Mouse (Mus musculus) limb, embryonic 11.5 days (tissue): ENCODE data around the gene Pck1. TPM values are rescaled to one million over a fixed set of nuclear protein-coding genes. Genes with fewer than 3 reads are reported as not detected.

ENCODE experiments used
- ATAC-seq: fragments of 200-750 bp; cut with Nextera tagmentation; 2 replicates; pipeline ENCODE4 v1.8.0; 2017; ENCODE audit warnings: low read depth; ENCODE audit not compliant: insufficient number of reproducible peaks, low FRiP score, low TSS enrichment
- DNase-seq: peaks from one replicate; pipeline ENCODE4 v3.0.0-alpha.2; 2015; ENCODE audit warnings: low spot score
- H3K27ac ChIP-seq: fragments of 300-500 bp; sonication (generic); replicated peaks from 2 replicates; pipeline ENCODE4 v1.5.1; 2014; ENCODE audit warnings: low read depth, mild to moderate bottlenecking, low read length
- H3K27me3 ChIP-seq: fragments of 300-500 bp; sonication (generic); 2 replicates; pipeline ENCODE4 v1.6.1; 2014; ENCODE audit warnings: mild to moderate bottlenecking, low read length, mixed read lengths; ENCODE audit not compliant: control insufficient read depth, insufficient read depth
- H3K36me3 ChIP-seq: fragments of 300-500 bp; sonication (generic); 2 replicates; pipeline ENCODE4 v1.6.1; 2014; ENCODE audit warnings: mild to moderate bottlenecking, low read length, moderate library complexity, mixed read lengths; ENCODE audit not compliant: control insufficient read depth, insufficient read depth
- H3K4me1 ChIP-seq: fragments of 300-500 bp; sonication (generic); 2 replicates; pipeline ENCODE4 v1.6.1; 2014; ENCODE audit warnings: low read length, mixed read lengths; ENCODE audit not compliant: control insufficient read depth, insufficient read depth
- H3K4me2 ChIP-seq: fragments of 300-500 bp; sonication (generic); 2 replicates; pipeline ENCODE4 v1.6.1; 2014; ENCODE audit warnings: low read depth, mild to moderate bottlenecking, moderate library complexity; ENCODE audit not compliant: severe bottlenecking
- H3K4me3 ChIP-seq: fragments of 300-500 bp; sonication (generic); 2 replicates; pipeline ENCODE4 v1.5.1; 2014; ENCODE audit warnings: low read depth, low read length
- H3K9ac ChIP-seq: fragments of 300-500 bp; sonication (generic); 2 replicates; pipeline ENCODE4 v1.6.1; 2014; ENCODE audit warnings: mild to moderate bottlenecking, low read length
- H3K9me3 ChIP-seq: fragments of 300-500 bp; sonication (generic); 2 replicates; pipeline ENCODE4 v1.6.1; 2016; ENCODE audit warnings: low read length; ENCODE audit not compliant: control insufficient read depth
- WGBS: fragments of 180-500 bp; shearing (Covaris S2); extraction: QIAGEN DNeasy Blood & Tissue Kit; methylation state at CpG from one replicate; pipeline ENCODE4 v1.1.7; 2014; 5-methylcytosine and 5-hydroxymethylcytosine counted together
- polyA plus RNA-seq: library from polyadenylated mRNA; unstranded; fragments of >200 nt; fragmentation: Nextera tagmentation; extraction: Ambion mirVana; gene quantifications from 2 replicates; pipeline ENCODE4 v1.2.1, GENCODE M21; 2014

Gene Pck1
- polyA plus RNA-seq, 1 experiment from 2014 or later, result 0.05 TPM

DNA sequence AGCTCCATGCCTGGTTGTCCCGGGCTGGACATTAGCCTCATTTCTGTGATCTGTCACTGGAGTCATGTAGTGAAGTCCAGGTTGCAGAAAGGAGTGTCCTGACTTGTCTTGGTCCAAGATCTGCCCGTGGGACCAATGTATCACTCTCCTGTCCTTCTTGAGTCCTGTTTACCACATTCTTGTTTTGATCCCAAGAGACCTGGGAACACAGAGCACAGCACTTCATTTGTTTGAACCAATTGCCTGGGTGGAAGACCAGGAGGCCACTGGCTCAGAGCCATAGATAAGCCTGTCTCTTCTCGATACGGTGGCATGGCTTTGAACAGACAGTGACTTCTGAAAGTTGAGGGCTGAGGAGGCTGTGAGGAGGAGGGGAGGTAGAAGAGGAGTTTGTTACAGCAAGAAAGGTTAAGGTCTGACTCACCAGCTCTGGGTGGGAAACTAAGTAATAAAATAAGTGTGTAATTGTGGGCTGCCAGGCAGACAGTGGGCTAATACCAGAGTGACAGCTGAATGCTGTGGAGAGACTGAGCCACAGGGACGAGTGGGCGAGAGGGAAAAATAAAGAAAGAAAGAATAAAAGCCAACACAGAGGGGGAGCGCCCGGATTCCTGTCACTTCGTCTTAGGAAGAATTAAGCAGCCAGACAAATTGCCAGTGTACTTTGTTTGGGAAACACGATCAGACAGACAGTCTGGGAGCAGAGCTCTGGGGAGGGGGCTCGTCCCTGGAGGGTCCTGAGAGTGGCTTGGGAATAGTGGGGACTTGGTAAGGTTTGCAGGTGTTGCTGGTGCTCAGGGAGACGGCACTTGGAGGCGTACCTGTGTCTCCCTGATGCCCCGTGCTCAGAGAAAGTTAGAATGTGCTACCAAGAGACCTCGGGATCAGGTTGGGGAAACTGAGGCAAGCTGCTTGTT, 14.3 kb upstream of the Pck1 start:
- Histone ChIP-seq H3K9me3 (no peaks in the 10 kb centered on the region), H3K4me2 (no peak overlapping the region), H3K4me3 (no peak overlapping the region), H3K4me1 (no peaks in the 10 kb centered on the region), H3K27ac (no peak overlapping the region), H3K36me3 (no peaks in the 10 kb centered on the region), H3K27me3 (no peaks in the 10 kb centered on the region), H3K9ac (no peak overlapping the region)
- ATAC-seq (no peak), DNase-seq (no peak)
- WGBS, result 64% methylated on average over 15 of the region's 15 CpGs

GRCm38 (mm10) chr2:173143611-173144010, 9.2 kb upstream of the Pck1 start:
- 70% methylated on average over 11 of the region's 11 CpGs for WGBS

DNA sequence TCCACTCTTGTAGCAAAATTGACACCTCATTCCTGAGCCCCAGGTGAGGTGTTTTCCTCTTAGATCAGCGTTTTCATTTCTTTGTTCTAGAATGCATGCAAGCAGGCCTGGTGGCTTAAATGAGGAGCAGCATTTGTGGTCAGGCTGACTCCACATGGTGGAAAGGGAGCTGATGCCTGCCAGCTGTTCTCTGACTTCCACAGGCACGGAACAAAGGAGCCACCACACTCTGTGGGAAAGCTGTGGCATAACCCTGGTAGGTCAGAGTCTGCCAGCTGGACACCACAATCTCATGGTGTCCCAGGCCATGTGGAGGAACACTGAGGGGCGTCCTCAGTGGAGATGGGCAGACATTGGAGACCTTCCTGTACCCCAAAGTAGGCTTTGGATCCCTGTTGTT, 7.0 kb upstream of the Pck1 start:
- no peaks in the 10 kb centered on the region for H3K9me3 ChIP-seq
- H3K27ac ChIP-seq, result 0 out of 2 replicates have a peak overlapping the region, but pooled peaks have one; percentile 21
- DNase-seq (no peak), ATAC-seq (no peak)
- 68% methylated on average over 3 of the region's 3 CpGs for WGBS
- H3K4me2 ChIP-seq, result no peak overlapping the region
- H3K4me3 ChIP-seq, result no peak overlapping the region
- no peak overlapping the region for H3K9ac ChIP-seq
- no peaks in the 10 kb centered on the region for H3K4me1 ChIP-seq
- no peaks in the 10 kb centered on the region for H3K27me3 ChIP-seq
- H3K36me3 ChIP-seq, result no peaks in the 10 kb centered on the region

More at GRCm38 (mm10) chr2:173143611-173144010, 9.2 kb upstream of the Pck1 start:
- Histone ChIP-seq H3K36me3 (no peaks in the 10 kb centered on the region), H3K4me2 (no peak overlapping the region), H3K9ac (no peak overlapping the region), H3K27ac (no peak overlapping the region), H3K9me3 (no peaks in the 10 kb centered on the region), H3K4me3 (no peak overlapping the region), H3K4me1 (no peaks in the 10 kb centered on the region), H3K27me3 (no peaks in the 10 kb centered on the region)
- ATAC-seq, result no peak
- no peak for DNase-seq

DNA sequence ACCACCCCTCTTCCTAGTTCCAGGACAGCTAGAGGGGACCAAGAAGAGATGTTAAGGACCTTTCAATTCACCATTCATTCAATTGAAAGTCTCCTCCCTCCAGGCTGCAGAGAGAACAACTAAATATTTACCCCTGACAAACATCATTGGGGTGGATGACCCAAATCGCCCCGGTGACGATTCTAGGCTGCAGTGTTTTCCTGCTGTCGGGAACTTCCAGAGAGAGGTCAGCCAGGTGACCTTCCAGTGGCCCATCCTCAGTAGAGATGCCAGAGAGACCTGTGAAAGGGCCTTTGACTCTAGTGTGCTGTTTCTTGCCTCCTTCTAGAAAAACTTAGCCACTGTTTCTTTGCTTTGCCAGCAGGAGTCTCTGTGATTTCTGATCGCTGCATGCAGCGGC, 6.1 kb upstream of the Pck1 start:
- Histone ChIP-seq H3K9ac (no peak overlapping the region), H3K4me1 (no peaks in the 10 kb centered on the region), H3K4me3 (no peak overlapping the region), H3K9me3 (no peaks in the 10 kb centered on the region), H3K36me3 (no peaks in the 10 kb centered on the region), H3K4me2 (no peak overlapping the region), H3K27me3 (no peaks in the 10 kb centered on the region), H3K27ac (no peak overlapping the region)
- ATAC-seq (no peak), DNase-seq (no peak)
- 80% methylated on average over 6 of the region's 6 CpGs for WGBS

- Histone ChIP-seq H3K4me3 (no peak overlapping the region), H3K4me2 (no peak overlapping the region), H3K9ac (no peak overlapping the region), H3K36me3 (no peaks in the 10 kb centered on the region), H3K4me1 (no peaks in the 10 kb centered on the region), H3K27ac (no peak overlapping the region), H3K9me3 (no peaks in the 10 kb centered on the region), H3K27me3 (no peaks in the 10 kb centered on the region)
- DNase-seq (no peak), ATAC-seq (no peak)
- WGBS, result 86% methylated on average over 5 of the region's 5 CpGs
These were observed 4.8 kb upstream of the Pck1 start for GRCm38 (mm10) chr2:173148001-173148400.

DNA sequence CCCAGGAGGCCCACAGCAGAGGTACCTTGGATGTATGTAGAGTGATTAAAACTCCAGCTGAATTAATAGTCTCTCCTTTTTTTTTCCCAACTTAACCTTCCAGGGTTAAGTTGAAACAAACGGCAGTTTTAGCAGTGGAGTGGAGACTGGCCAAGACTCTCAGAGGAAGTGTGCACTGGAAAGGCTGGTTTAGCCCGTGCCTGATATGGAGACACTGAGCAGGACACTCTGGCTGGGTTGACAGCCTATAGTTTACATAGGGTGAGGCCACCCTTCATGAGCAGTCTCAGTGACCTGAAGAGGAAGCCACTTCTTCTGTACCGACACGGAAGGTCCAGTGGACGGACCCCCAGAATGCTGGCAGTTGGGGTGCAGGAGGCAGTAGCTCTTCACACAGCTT, 1.5 kb upstream of the Pck1 start:
- Histone ChIP-seq H3K4me1 (no peaks in the 10 kb centered on the region), H3K36me3 (no peaks in the 10 kb centered on the region), H3K9me3 (no peaks in the 10 kb centered on the region), H3K4me3 (no peak overlapping the region), H3K4me2 (no peak overlapping the region), H3K27me3 (no peaks in the 10 kb centered on the region), H3K9ac (no peak overlapping the region), H3K27ac (no peak overlapping the region)
- DNase-seq, result no peak
- 88% methylated on average over 5 of the region's 5 CpGs for WGBS
- ATAC-seq, result no peak

DNA sequence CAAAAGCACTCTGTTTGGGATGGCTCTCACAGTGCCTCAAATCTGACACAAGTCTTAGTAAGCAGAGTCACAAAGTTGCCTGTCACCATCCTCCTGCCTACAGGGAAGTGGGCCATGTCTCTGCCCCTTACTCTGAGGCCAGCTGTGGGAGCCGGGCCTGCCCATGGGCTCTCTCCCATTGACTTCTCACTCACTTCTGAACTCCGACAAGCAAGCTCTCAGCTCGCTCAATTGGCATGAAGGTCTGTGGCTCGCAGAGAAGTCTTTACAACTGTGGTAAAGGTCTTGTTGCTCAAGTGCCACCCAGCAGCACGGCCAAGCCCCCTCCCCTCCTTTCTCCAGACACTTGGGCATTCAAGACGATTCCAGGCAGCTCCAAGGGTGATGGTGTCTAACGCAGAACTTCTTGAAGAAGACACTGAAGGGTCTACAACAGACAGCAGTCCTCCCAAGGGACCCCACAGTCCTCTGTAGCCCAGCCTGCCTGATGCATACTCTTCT, 1.0 kb upstream of the Pck1 start:
- 84% methylated on average over 7 of the region's 7 CpGs for WGBS
- H3K4me3 ChIP-seq, result no peak overlapping the region
- no peaks in the 10 kb centered on the region for H3K27me3 ChIP-seq
- no peak for ATAC-seq
- H3K9ac ChIP-seq, result no peak overlapping the region
- H3K27ac ChIP-seq, result no peak overlapping the region
- DNase-seq, result no peak
- H3K4me1 ChIP-seq, result no peaks in the 10 kb centered on the region
- H3K9me3 ChIP-seq, result no peaks in the 10 kb centered on the region
- no peak overlapping the region for H3K4me2 ChIP-seq
- H3K36me3 ChIP-seq, result no peaks in the 10 kb centered on the region

- no peak overlapping the region for H3K27ac ChIP-seq
- H3K4me3 ChIP-seq, result no peak overlapping the region
- DNase-seq, result no peak
- no peak for ATAC-seq
- H3K4me1 ChIP-seq, result no peaks in the 10 kb centered on the region
- H3K9ac ChIP-seq, result no peak overlapping the region
- 91% methylated on average over 10 of the region's 10 CpGs for WGBS
- H3K36me3 ChIP-seq, result no peaks in the 10 kb centered on the region
- H3K27me3 ChIP-seq, result no peaks in the 10 kb centered on the region
- no peak overlapping the region for H3K4me2 ChIP-seq
- no peaks in the 10 kb centered on the region for H3K9me3 ChIP-seq
These were observed 418 bp downstream of the Pck1 start for GRCm38 (mm10) chr2:173153266-173153665.
